Mouse (Mus musculus) ES-E14 (cell line): Measurements from ENCODE around the gene Dusp1. TPM values are rescaled to one million over a fixed set of nuclear protein-coding genes. Genes with fewer than 3 reads are reported as not detected.

ENCODE experiments used
- DNase-seq: peaks from one replicate; pipeline ENCODE4 v3.0.0-alpha.2; 2013; ENCODE audit warnings: low read depth, low spot score
- H3K27ac ChIP-seq: 2 replicates; pipeline ENCODE4 v1.5.1; 2012; ENCODE audit warnings: low read depth, mild to moderate bottlenecking, low read length, moderate library complexity, mixed read lengths; ENCODE audit not compliant: poor library complexity, insufficient read depth, severe bottlenecking
- H3K36me3 ChIP-seq: 2 replicates; pipeline ENCODE4 v1.6.1; 2012; ENCODE audit warnings: mild to moderate bottlenecking, low read length, moderate library complexity, mixed read lengths; ENCODE audit not compliant: control insufficient read depth, poor library complexity, insufficient read depth, severe bottlenecking
- H3K4me1 ChIP-seq, 2 experiments: fragments of 150-350 bp in 1 of 2; sonication (generic) in 1 of 2; 2 replicates each; pipeline ENCODE4 v1.6.1; 2012; ENCODE audit warnings: low read length in 2 of 2, mild to moderate bottlenecking in 1 of 2, mixed read lengths in 1 of 2; ENCODE audit not compliant: control insufficient read depth in 2 of 2, insufficient read depth in 2 of 2, poor library complexity in 1 of 2
- H3K4me3 ChIP-seq, 2 experiments: fragments of 150-350 bp in 1 of 2; sonication (generic) in 1 of 2; 2 replicates each; pipeline ENCODE4 v1.5.1; 2012; ENCODE audit warnings: low read length in 2 of 2, low read depth in 1 of 2, mild to moderate bottlenecking in 1 of 2, mixed read lengths in 1 of 2; ENCODE audit not compliant: insufficient read depth in 1 of 2, poor library complexity in 1 of 2, severe bottlenecking in 1 of 2
- H3K9ac ChIP-seq: 2 replicates; pipeline ENCODE4 v1.6.1; 2012; ENCODE audit warnings: low read depth, mild to moderate bottlenecking, low read length, mixed read lengths; ENCODE audit not compliant: poor library complexity, insufficient read depth, severe bottlenecking
- H3K9me3 ChIP-seq: fragments of 150-350 bp; sonication (generic); 2 replicates; pipeline ENCODE4 v1.6.1; 2012; ENCODE audit warnings: low read depth, mild to moderate bottlenecking, low read length; ENCODE audit not compliant: control insufficient read depth, insufficient read depth
- CHD2 ChIP-seq: IDR thresholded peaks from 2 replicates; pipeline ENCODE4 v1.6.1; 2014; ENCODE audit warnings: mild to moderate bottlenecking, low read depth, low read length, inconsistent platforms
- HCFC1 ChIP-seq: IDR thresholded peaks from 2 replicates; pipeline ENCODE4 v1.6.1; 2012; ENCODE audit warnings: low read length, inconsistent platforms, borderline replicate concordance; ENCODE audit not compliant: insufficient read depth
- MAFK ChIP-seq: IDR thresholded peaks from 2 replicates; pipeline ENCODE4 v1.6.1; 2014; ENCODE audit warnings: mild to moderate bottlenecking, low read depth, low read length, inconsistent platforms; ENCODE audit not compliant: insufficient read depth
- ZC3H11A ChIP-seq: IDR thresholded peaks from 2 replicates; pipeline ENCODE4 v1.6.1; 2012; ENCODE audit warnings: low read depth, mild to moderate bottlenecking, inconsistent platforms, low read length, borderline replicate concordance
- ZNF384 ChIP-seq: IDR thresholded peaks from 2 replicates; pipeline ENCODE4 v1.6.1; 2012; ENCODE audit warnings: low read depth, low read length, inconsistent platforms
- in situ Hi-C, 2 experiments: fragments of 600-800 bp; cut with MboI; formaldehyde crosslinking; loops; one replicate each; pipeline ENCODE4 v1.15.1; 2025; ENCODE audit warnings: low sequenced_read_pairs in 2 of 2, inconsistent platforms in 1 of 2; ENCODE audit not compliant: unreplicated experiment in 2 of 2
- total RNA-seq: library from RNA; depleted of rRNA; stranded (reverse); fragments of 300-350 nt; gene quantifications from 2 replicates; pipeline ENCODE4 v1.2.3, GENCODE M21; 2012

Dusp1 gene
- total RNA-seq, 1 experiment, result 21.2 TPM

DNA sequence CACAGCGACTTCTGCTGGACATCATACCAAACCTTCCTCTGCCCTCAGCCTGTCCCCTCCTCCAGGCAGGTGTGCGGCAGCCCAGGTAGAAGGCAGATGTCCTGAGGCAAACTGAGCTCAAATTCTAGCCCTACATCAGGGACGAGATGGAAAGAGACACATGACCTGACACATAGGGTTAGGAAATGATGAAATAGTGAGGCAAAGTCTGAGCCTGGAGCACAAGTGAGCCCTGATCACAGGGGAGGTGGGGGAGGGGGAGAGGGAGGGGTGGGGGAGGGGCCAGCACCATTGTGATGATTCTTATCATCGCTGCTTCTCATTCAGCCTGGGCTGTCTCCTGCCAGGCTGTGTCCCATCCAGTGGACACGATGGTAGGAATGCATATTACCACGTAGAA, 40.0 kb upstream of the Dusp1 start:
- no peak overlapping the region for H3K4me3 ChIP-seq
- in situ Hi-C loops, result no loop called here
- no peaks in the 10 kb centered on the region for H3K9me3 ChIP-seq
- H3K27ac ChIP-seq, result peak overlapping the region; percentile 60; the same call in 1 of the 2 replicates
- no peaks in the 10 kb centered on the region for H3K36me3 ChIP-seq
- no peak for TF ChIP-seq HCFC1
- no peak for TF ChIP-seq ZC3H11A
- H3K9ac ChIP-seq, result peak overlapping the region; percentile 1; the same call in 1 of the 2 replicates
- no peak for DNase-seq
- peaks cover 16 to 35% of the 10 kb centered on the region in 2 experiments for H3K4me1 ChIP-seq

DNA sequence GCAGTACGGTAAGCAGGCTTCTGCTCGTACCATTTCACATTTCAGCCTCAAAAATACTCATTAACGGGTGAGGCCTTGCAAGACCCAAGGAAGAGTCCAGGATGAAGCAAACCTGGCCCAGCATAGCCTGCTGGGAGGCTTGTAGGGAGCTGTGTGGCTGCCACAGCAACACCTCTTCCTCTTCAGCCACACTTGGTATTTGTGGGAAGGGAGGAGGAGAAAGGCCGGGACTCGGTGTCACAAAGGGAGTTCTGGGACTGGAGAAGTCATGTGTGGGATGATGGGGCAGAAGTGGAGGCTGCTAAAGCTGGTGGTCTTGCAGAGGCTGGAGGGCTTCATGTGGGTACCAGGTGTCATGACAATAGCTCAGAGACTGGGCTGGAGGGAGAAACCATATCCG, 39.6 kb upstream of the Dusp1 start:
- TF ChIP-seq MAFK (no peak), ZNF384 (no peak), CHD2 (no peak), HCFC1 (no peak)
- Histone ChIP-seq H3K9ac (no peak overlapping the region; the same call in 1 of the 2 replicates), H3K9me3 (no peaks in the 10 kb centered on the region), H3K27ac (peak overlapping the region; percentile 60; the same call in 1 of the 2 replicates), H3K4me3 (no peak overlapping the region), H3K4me1 (peaks cover 16 to 36% of the 10 kb centered on the region in 2 experiments), H3K36me3 (no peaks in the 10 kb centered on the region)
- in situ Hi-C loops, result no loop called here
- DNase-seq, result no peak

DNA sequence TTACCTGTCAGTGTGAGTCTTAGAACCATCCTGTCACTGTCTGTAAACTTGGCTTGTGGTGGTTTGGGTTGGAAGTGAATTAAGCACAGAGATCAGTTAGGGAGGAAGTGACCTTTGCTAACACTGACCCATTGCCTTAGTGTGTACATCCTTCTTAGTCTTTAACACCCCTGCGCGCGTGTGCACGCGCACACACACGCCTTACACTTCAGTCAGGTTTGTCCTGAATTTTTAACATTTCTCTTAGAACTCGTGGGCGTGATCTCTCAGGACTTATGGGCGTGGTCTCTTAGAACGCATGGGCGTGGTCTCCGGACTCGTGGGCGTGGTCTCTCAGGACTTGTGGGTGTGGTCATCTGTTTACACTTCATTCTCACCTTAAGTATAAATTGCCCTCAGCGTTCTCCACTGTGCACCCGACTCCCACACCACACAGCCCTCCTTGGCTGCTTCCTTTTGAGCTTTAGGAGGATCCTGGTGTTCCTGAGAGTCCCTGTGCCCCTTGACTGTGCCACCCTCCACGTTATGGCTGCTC, 39.1 kb upstream of the Dusp1 start:
- Histone ChIP-seq H3K4me1 (peaks cover 17 to 37% of the 10 kb centered on the region in 2 experiments), H3K9me3 (no peaks in the 10 kb centered on the region), H3K27ac (peak overlapping the region; percentile 60; the same call in 1 of the 2 replicates), H3K9ac (no peak overlapping the region; the same call in 1 of the 2 replicates), H3K36me3 (no peaks in the 10 kb centered on the region), H3K4me3 (no peak overlapping the region)
- in situ Hi-C loops, result no loop called here
- peak; percentile 79 for DNase-seq
- TF ChIP-seq HCFC1, result no peak
- no peak for TF ChIP-seq MAFK
- TF ChIP-seq ZNF384, result no peak
- TF ChIP-seq ZC3H11A, result no peak
- no peak for TF ChIP-seq CHD2

DNA sequence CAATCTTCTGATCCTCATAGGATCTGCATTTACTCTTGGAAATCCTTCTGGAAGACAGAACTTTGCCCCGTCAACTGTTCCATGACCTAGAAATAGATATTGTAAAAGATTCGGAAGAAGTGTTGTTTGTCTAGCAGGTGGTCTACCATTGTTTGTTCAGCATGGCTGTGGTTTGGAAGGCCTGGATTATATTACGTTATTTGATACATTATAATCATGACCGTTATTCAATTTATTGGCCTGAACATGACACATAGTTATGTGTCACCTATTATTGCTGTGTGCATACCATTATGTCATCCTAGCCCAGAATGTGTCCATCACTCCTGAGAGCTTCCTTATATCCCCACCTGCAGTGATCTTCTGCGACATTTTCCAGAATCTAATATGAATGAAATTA, 36.9 kb upstream of the Dusp1 start:
- no peak overlapping the region for H3K4me3 ChIP-seq
- H3K27ac ChIP-seq, result no peak overlapping the region
- no peaks in the 10 kb centered on the region for H3K9me3 ChIP-seq
- H3K9ac ChIP-seq, result no peak overlapping the region
- H3K4me1 ChIP-seq, result peaks cover 20 to 48% of the 10 kb centered on the region in 2 experiments
- H3K36me3 ChIP-seq, result no peaks in the 10 kb centered on the region; the same call in 1 of the 2 replicates
- in situ Hi-C loops, result no loop called here
- TF ChIP-seq CHD2, result no peak
- TF ChIP-seq MAFK, result no peak
- no peak for TF ChIP-seq ZNF384
- no peak for TF ChIP-seq HCFC1
- TF ChIP-seq ZC3H11A, result no peak
- no peak for DNase-seq

DNA sequence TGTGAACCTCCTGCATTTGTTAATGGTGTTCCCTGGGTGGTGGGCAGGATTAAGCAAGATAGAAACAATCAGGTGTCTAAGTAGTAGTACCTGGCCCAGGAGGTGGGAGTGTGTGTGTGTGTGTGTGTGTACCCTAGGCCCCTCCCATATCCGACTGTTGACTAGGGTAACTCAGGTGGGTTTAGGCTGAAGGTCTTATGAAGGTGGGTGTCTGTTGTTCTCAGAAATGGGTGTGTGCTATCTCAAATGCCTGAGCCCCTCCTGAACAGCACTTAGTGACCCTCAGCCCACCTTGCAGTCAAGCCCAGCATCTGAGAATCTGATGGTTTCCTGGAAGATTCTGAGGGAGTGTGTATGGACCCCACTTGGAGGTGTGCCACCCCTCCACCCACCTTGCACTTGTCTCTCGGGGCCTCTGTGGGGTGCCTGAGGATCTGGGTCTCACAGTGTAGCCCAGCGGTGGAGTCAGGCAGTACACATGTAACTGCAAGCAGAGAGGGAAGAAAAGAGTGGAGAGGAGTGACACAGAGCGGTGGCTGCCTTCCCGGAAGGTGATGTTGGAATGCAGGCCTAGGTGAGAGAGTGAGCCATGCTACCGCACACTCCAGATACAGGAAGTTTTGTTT, 35.0 kb upstream of the Dusp1 start:
- Histone ChIP-seq H3K9ac (no peak overlapping the region), H3K27ac (peak overlapping the region; percentile 92), H3K9me3 (no peaks in the 10 kb centered on the region), H3K36me3 (no peaks in the 10 kb centered on the region; the same call in 1 of the 2 replicates), H3K4me1 (peaks cover 19 to 36% of the 10 kb centered on the region in 2 experiments), H3K4me3 (no peak overlapping the region; a peak in 1 of 4 replicates)
- no peak for TF ChIP-seq MAFK
- TF ChIP-seq CHD2, result no peak
- TF ChIP-seq HCFC1, result no peak
- no peak for TF ChIP-seq ZNF384
- no peak for TF ChIP-seq ZC3H11A
- in situ Hi-C loops, result no loop called here
- DNase-seq, result no peak
